Mouse (Mus musculus) olfactory bulb, adult 2 months (tissue): Measurements from ENCODE around the gene Cptp. TPM values are rescaled to one million over a fixed set of nuclear protein-coding genes. Genes with fewer than 3 reads are reported as not detected.

Experiments
- H3K27ac ChIP-seq: fragments of 200-500 bp; 2 replicates; pipeline ENCODE4 v1.5.1; 2012; ENCODE audit warnings: low read depth, low read length; ENCODE audit not compliant: insufficient read depth
- H3K4me1 ChIP-seq: fragments of 200-500 bp; 2 replicates; pipeline ENCODE4 v1.6.1; 2012; ENCODE audit warnings: low read length; ENCODE audit not compliant: control insufficient read depth, insufficient read depth
- H3K4me3 ChIP-seq: fragments of 200-500 bp; 2 replicates; pipeline ENCODE4 v1.5.1; 2012; ENCODE audit warnings: mild to moderate bottlenecking, low read depth, low read length, moderate library complexity; ENCODE audit not compliant: insufficient read depth
- CTCF ChIP-seq: fragments of 200-500 bp; IDR thresholded peaks from 2 replicates; pipeline ENCODE4 v1.5.1; 2012; ENCODE audit warnings: low read depth, mild to moderate bottlenecking, low read length, moderate library complexity; ENCODE audit not compliant: insufficient read depth
- POLR2A ChIP-seq: fragments of 200-500 bp; IDR thresholded peaks from 2 replicates; pipeline ENCODE4 v1.6.1; 2012; ENCODE audit warnings: mild to moderate bottlenecking, low read depth, low read length, moderate library complexity; ENCODE audit not compliant: insufficient read depth
- WGBS: fragments of 180-500 bp; shearing (Covaris S2); methylation state at CpG from one replicate; pipeline ENCODE4 v1.1.7; 2018; 5-methylcytosine and 5-hydroxymethylcytosine counted together
- polyA plus RNA-seq: library from polyadenylated mRNA; stranded (reverse); fragments of >200 nt; gene quantifications from 2 replicates; pipeline ENCODE4 v1.2.4, GENCODE M21; 2012; ENCODE audit warnings: low replicate concordance; ENCODE audit not compliant: missing spikeins, insufficient read depth, insufficient read length

The Cptp gene
- polyA plus RNA-seq, 1 experiment, result not detected

GRCm38 (mm10) chr4:155899355-155899754 is 30.1 kb upstream of the Cptp start:
- no peak overlapping the region for H3K4me3 ChIP-seq
- 90% methylated on average over 7 of the region's 7 CpGs for WGBS
- peaks cover 21% of the 10 kb centered on the region for H3K4me1 ChIP-seq
- TF ChIP-seq CTCF, result no peak
- no peak for TF ChIP-seq POLR2A
- H3K27ac ChIP-seq, result no peak overlapping the region

GRCm38 (mm10) chr4:155898318-155898717 is 29.1 kb upstream of the Cptp start:
- no peak for TF ChIP-seq CTCF
- no peak for TF ChIP-seq POLR2A
- WGBS, result 98% methylated on average over 2 of the region's 2 CpGs
- Histone ChIP-seq H3K27ac (no peak overlapping the region), H3K4me3 (no peak overlapping the region), H3K4me1 (peaks cover 31% of the 10 kb centered on the region)

- no peak overlapping the region for H3K27ac ChIP-seq
- no peak overlapping the region for H3K4me3 ChIP-seq
- peaks cover 30% of the 10 kb centered on the region for H3K4me1 ChIP-seq
- WGBS, result 98% methylated on average over 12 of the region's 12 CpGs
- TF ChIP-seq POLR2A, result no peak
- TF ChIP-seq CTCF, result no peak
Observed at GRCm38 (mm10) chr4:155896461-155896860, 27.2 kb upstream of the Cptp start.

GRCm38 (mm10) chr4:155895826-155896225 is 26.6 kb upstream of the Cptp start:
- WGBS, result 91% methylated on average over 4 of the region's 4 CpGs
- Histone ChIP-seq H3K27ac (no peak overlapping the region; the same call in 1 of the 2 replicates), H3K4me1 (peaks cover 27% of the 10 kb centered on the region), H3K4me3 (no peak overlapping the region)
- TF ChIP-seq POLR2A (no peak), CTCF (no peak)

- 11% methylated on average over 6 of the region's 6 CpGs for WGBS
- H3K4me1 ChIP-seq, result peaks cover 33% of the 10 kb centered on the region
- no peak for TF ChIP-seq POLR2A
- no peak for TF ChIP-seq CTCF
- peak overlapping the region; percentile 91 for H3K4me3 ChIP-seq
- H3K27ac ChIP-seq, result peak overlapping the region; percentile 67
Observed at GRCm38 (mm10) chr4:155895216-155895615, 26.0 kb upstream of the Cptp start.

GRCm38 (mm10) chr4:155894311-155894881 is 25.2 kb upstream of the Cptp start:
- WGBS, result 8% methylated on average over 8 of the region's 8 CpGs
- TF ChIP-seq POLR2A (no peak), CTCF (no peak)
- Histone ChIP-seq H3K4me1 (peaks cover 39% of the 10 kb centered on the region), H3K4me3 (peak overlapping the region; percentile 91), H3K27ac (peak overlapping the region; percentile 67; the same call in 1 of the 2 replicates)

- peaks cover 40% of the 10 kb centered on the region for H3K4me1 ChIP-seq
- H3K27ac ChIP-seq, result no peak overlapping the region
- WGBS, result 41% methylated on average over 8 of the region's 8 CpGs
Observed at GRCm38 (mm10) chr4:155893212-155893690, 24.0 kb upstream of the Cptp start.

GRCm38 (mm10) chr4:155892438-155893211 is 23.4 kb upstream of the Cptp start:
- Histone ChIP-seq H3K4me3 (peak overlapping the region; percentile 91), H3K27ac (peak overlapping the region; percentile 69), H3K4me1 (peaks cover 40% of the 10 kb centered on the region)
- WGBS, result 3% methylated on average over 37 of the region's 37 CpGs
- TF ChIP-seq POLR2A, result no peak
- no peak for TF ChIP-seq CTCF

More at GRCm38 (mm10) chr4:155893212-155893690, 24.0 kb upstream of the Cptp start:
- H3K4me3 ChIP-seq, result peak overlapping the region; percentile 91
- TF ChIP-seq POLR2A (no peak), CTCF (no peak)

GRCm38 (mm10) chr4:155892017-155892416 is 22.8 kb upstream of the Cptp start:
- H3K27ac ChIP-seq, result peak overlapping the region; percentile 99
- TF ChIP-seq CTCF (no peak), POLR2A (peak; percentile 85)
- H3K4me1 ChIP-seq, result peaks cover 40% of the 10 kb centered on the region
- 1% methylated on average over 56 of the region's 56 CpGs for WGBS
- H3K4me3 ChIP-seq, result peak overlapping the region; percentile 91
